Comparison of ENCODE assay signal across 37 mouse cellular contexts in the genomic region with DNA sequence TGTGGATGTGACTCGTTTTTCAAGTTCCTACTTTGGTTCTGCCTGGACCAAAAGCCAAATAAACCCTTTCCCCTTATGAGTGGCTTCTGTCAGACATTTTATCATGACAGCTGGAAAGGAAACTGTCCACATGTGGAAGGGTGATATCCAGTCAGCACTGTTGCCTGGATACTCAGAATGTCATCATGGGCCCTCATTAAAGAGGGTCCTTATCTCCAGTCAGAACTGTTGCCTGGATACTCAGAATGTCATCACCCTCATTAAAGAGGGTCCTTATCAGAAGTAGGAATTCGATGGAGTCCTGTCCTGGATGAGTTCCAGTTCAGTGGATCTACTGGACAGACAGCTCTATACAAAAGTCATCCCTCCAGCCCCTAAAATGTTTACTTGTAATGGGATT. TPM values are rescaled to one million over a fixed set of nuclear protein-coding genes. Genes with fewer than 3 reads are reported as not detected.
"Had no signal": no experiment of that assay in that cellular context is flagged by ENCODE, and none has a peak within 500 bp of the region (broad histone marks: within the 10 kb centered on the region; RNA-seq: fewer than 3 reads in every experiment).

No protein-coding gene starts in this region.

- H3K9ac ChIP-seq: forebrain, postnatal 0 days; heart, embryonic 13.5 days; hindbrain, embryonic 13.5 days; hindbrain, embryonic 15.5 days; kidney, embryonic 15.5 days; limb, embryonic 13.5 days; limb, embryonic 15.5 days; liver, embryonic 12.5 days; liver, embryonic 14.5 days had no signal

- DNase-seq: forebrain, postnatal 0 days; gastrocnemius, postnatal 14 days; gastrocnemius, postnatal 36 days; heart, adult 2 months; heart, postnatal 10 days; kidney, adult 11 months; kidney, adult 2 months; kidney, adult 9 months; kidney, postnatal 14 days; kidney, postnatal 36 days; layer of hippocampus, adult 9-11 months; layer of hippocampus, postnatal 36 days; left cerebral cortex, postnatal 4 days had no signal

- H3K9me3 ChIP-seq: hindbrain, embryonic 15.5 days; kidney, embryonic 15.5 days; limb, embryonic 13.5 days; limb, embryonic 15.5 days; liver, embryonic 12.5 days had no signal

- H3K4me3 ChIP-seq: heart, adult 2 months; heart, embryonic 13.5 days; hindbrain, embryonic 13.5 days; hindbrain, embryonic 15.5 days; kidney, embryonic 15.5 days; limb, embryonic 13.5 days; limb, embryonic 15.5 days; liver, embryonic 12.5 days had no signal

- H3K4me1 ChIP-seq: hindbrain, embryonic 13.5 days; hindbrain, embryonic 15.5 days; kidney, embryonic 15.5 days; limb, embryonic 13.5 days; limb, embryonic 15.5 days; liver, embryonic 12.5 days had no signal

- H3K27ac ChIP-seq: heart, adult 2 months; heart, embryonic 13.5 days; hindbrain, embryonic 13.5 days; hindbrain, embryonic 15.5 days; hindbrain, postnatal 0 days; kidney, embryonic 15.5 days; kidney, postnatal 0 days; limb, embryonic 13.5 days; limb, embryonic 15.5 days; liver, embryonic 12.5 days; liver, embryonic 14.5 days had no signal

- ATAC-seq: forebrain, postnatal 0 days; hindbrain, postnatal 0 days; intestine, embryonic 16.5 days; liver, embryonic 12.5 days had no signal

- H3K36me3 ChIP-seq: heart, embryonic 13.5 days; hindbrain, embryonic 13.5 days; hindbrain, embryonic 15.5 days; kidney, embryonic 15.5 days; limb, embryonic 13.5 days; limb, embryonic 15.5 days; liver, embryonic 12.5 days had no signal

- H3K4me2 ChIP-seq: heart, embryonic 13.5 days; hindbrain, embryonic 13.5 days; hindbrain, embryonic 15.5 days; kidney, embryonic 15.5 days; limb, embryonic 13.5 days; limb, embryonic 15.5 days; liver, embryonic 12.5 days had no signal

- H3K27me3 ChIP-seq: hindbrain, embryonic 13.5 days; hindbrain, embryonic 15.5 days; kidney, embryonic 15.5 days; limb, embryonic 15.5 days; liver, embryonic 12.5 days had no signal

RNA-seq across cellular contexts. Expression of gene Rgsl1, which starts 29.7 kb away (rescaled TPM):
- total RNA-seq: gastrocnemius, postnatal 14 days; heart, adult 2 months; heart, postnatal 10 days; hematopoietic stem cell, adult 5-6 weeks had no signal
- polyA plus RNA-seq: heart, adult 2 months; heart, embryonic 13.5 days; hindbrain, embryonic 11.5 days; intestine, embryonic 16.5 days; kidney, adult 2 months; kidney, embryonic 15.5 days; kidney, postnatal 0 days; liver, adult 2 months had no signal

RNA-seq across cellular contexts. Expression of gene Teddm1b, which starts 59.9 kb away (rescaled TPM):
- total RNA-seq: forebrain, postnatal 0 days; gastrocnemius, adult 18-20 months; gastrocnemius, adult 8-10 months; gastrocnemius, postnatal 14 days; gastrocnemius, postnatal 36 days; heart, adult 2 months; heart, postnatal 10 days; hematopoietic stem cell, adult 5-6 weeks; hindbrain, postnatal 0 days; layer of hippocampus, adult 18-20 months; layer of hippocampus, adult 8-10 months; layer of hippocampus, postnatal 14 days; left cerebral cortex, adult 18-20 months; left cerebral cortex, adult 8-10 months; left cerebral cortex, postnatal 10 days; left cerebral cortex, postnatal 25 days; left cerebral cortex, postnatal 4 days had no signal
- polyA plus RNA-seq: heart, adult 2 months; kidney, adult 2 months; large intestine, adult 2 months had no signal
